Mouse (Mus musculus) left cerebral cortex, postnatal 4 days (tissue): ENCODE measurements at regions not wholly inside any gene's neighbourhood (a gene's known extent, or its start where the extent isn't known, plus 50 kb on each side); places are given as distances from the start of the nearest gene placed in this dataset.

ENCODE experiments used
- DNase-seq: peaks from one replicate; pipeline ENCODE4 v3.0.0-alpha.2; 2022
- intact Hi-C: fragments of 180-260 bp; cut with DNase I; formaldehyde crosslinking; loops from one replicate; pipeline ENCODE4 v1.15.1; 2025

- no peak for DNase-seq
- intact Hi-C loops: loop anchor here (10.0 kb wide), 1 partner anchor 181 kb away; no protein-coding TSS in a partner anchor
These were observed 93.3 kb upstream of the Far2 start for GRCm38 (mm10) chr6:147953753-147954152.

GRCm38 (mm10) chr6:147954253-147954652, 92.8 kb upstream of the Far2 start:
- DNase-seq: no peak
- intact Hi-C loops: loop anchor here (10.0 kb wide), 1 partner anchor 181 kb away; no protein-coding TSS in a partner anchor

GRCm38 (mm10) chr6:147954967-147955830, 91.9 kb upstream of the Far2 start:
- DNase-seq: no peak
- intact Hi-C loops: loop anchor here (10.0 kb wide), 1 partner anchor 180 kb away; no protein-coding TSS in a partner anchor

GRCm38 (mm10) chr6:147964739-147965138, 82.3 kb upstream of the Far2 start:
- intact Hi-C loops: no loop called here
- DNase-seq: no peak

- intact Hi-C loops: no loop called here
- no peak for DNase-seq
These were observed 76.9 kb upstream of the Far2 start for GRCm38 (mm10) chr6:147970162-147970608.

- DNase-seq: no peak
- intact Hi-C loops: no loop called here
These were observed 74.5 kb upstream of the Far2 start for GRCm38 (mm10) chr6:147972552-147972951.

- no peak for DNase-seq
- intact Hi-C loops: no loop called here
These were observed 74.0 kb upstream of the Far2 start for GRCm38 (mm10) chr6:147973059-147973458.

GRCm38 (mm10) chr6:147975917-147976316, 71.1 kb upstream of the Far2 start:
- intact Hi-C loops: no loop called here
- no peak for DNase-seq

GRCm38 (mm10) chr6:147989381-147989780, 57.7 kb upstream of the Far2 start:
- DNase-seq: no peak
- intact Hi-C loops: no loop called here
